Mouse (Mus musculus): ENCODE measurements around the gene Rragb. TPM values are rescaled to one million over a fixed set of nuclear protein-coding genes. Genes with fewer than 3 reads are reported as not detected.

Rragb gene
- 31.0 TPM for polyA plus RNA-seq (2014; fragmentation: Illumina TruSeq; extraction: RNeasy Lipid Tissue Mini Kit (QIAGEN cat#74804); ENCODE audit: low read depth, low replicate concordance)

GRCm38 (mm10) chrX:153139734-153140515 is at the start of gene Rragb:
Gene Rragb (plus strand): TSS chrX:153139981.

GRCm38 (mm10) chrX:153118486-153118885 is 21.3 kb upstream of the Rragb start, which contains the start of gene Foxr2:
Gene Foxr2 (plus strand): TSS chrX:153118786.

Other genes with a start within 250 kb of the Rragb start
- 10.3 TPM for gene Usp51, start 133.5 kb upstream of the Rragb start, polyA plus RNA-seq (2014; fragmentation: Illumina TruSeq; extraction: RNeasy Lipid Tissue Mini Kit (QIAGEN cat#74804); ENCODE audit: low read depth, low replicate concordance)
- 28.8 TPM for gene Mageh1, start 102.4 kb upstream of the Rragb start, polyA plus RNA-seq (2014; fragmentation: Illumina TruSeq; extraction: RNeasy Lipid Tissue Mini Kit (QIAGEN cat#74804); ENCODE audit: low read depth, low replicate concordance)
- gene Foxr2, start 21.2 kb upstream of the Rragb start, polyA plus RNA-seq (2014; fragmentation: Illumina TruSeq; extraction: RNeasy Lipid Tissue Mini Kit (QIAGEN cat#74804); ENCODE audit: low read depth, low replicate concordance): 0.17 TPM
- gene Klf8, start 97.5 kb downstream of the Rragb start, polyA plus RNA-seq (2014; fragmentation: Illumina TruSeq; extraction: RNeasy Lipid Tissue Mini Kit (QIAGEN cat#74804); ENCODE audit: low read depth, low replicate concordance): 0.99 TPM